Mouse (Mus musculus): ENCODE measurements around the gene Gm20388. TPM values are rescaled to one million over a fixed set of nuclear protein-coding genes. Genes with fewer than 3 reads are reported as not detected.

Gm20388 gene
- polyA plus RNA-seq, 1 experiment from 2014 or later: not detected

GRCm38 (mm10) chr8:120391856-120392255 lies 481.2 kb downstream of the Gm20388 start:
- no peak for ATAC-seq
- H3K36me3 ChIP-seq: no peaks in the 10 kb centered on the region
- H3K9me3 ChIP-seq (replicated peaks): no peaks in the 10 kb centered on the region
- H3K27me3 ChIP-seq (replicated peaks): 0 out of 2 replicates have a peak, but pooled peaks cover 9% of the 10 kb centered on the region
- H3K27ac ChIP-seq: no peak overlapping the region
- H3K4me3 ChIP-seq: no peak overlapping the region
- WGBS (ENCODE audit: insufficient replicate concordance): 79% methylated on average over 21 of the region's 21 CpGs
- H3K4me1 ChIP-seq: peaks cover 12% of the 10 kb centered on the region
- no peak overlapping the region for H3K4me2 ChIP-seq
- H3K9ac ChIP-seq: no peak overlapping the region

GRCm38 (mm10) chr8:120393085-120393484 lies 482.4 kb downstream of the Gm20388 start:
- no peaks in the 10 kb centered on the region for H3K36me3 ChIP-seq
- no peak overlapping the region for H3K4me2 ChIP-seq
- H3K27ac ChIP-seq: no peak overlapping the region
- H3K27me3 ChIP-seq (replicated peaks): 0 out of 2 replicates have a peak, but pooled peaks cover 21% of the 10 kb centered on the region
- 81% methylated on average over 11 of the region's 11 CpGs for whole genome bisulfite sequencing (ENCODE audit: insufficient replicate concordance)
- ATAC-seq: no peak
- H3K9ac ChIP-seq: no peak overlapping the region
- no peak overlapping the region for H3K4me3 ChIP-seq
- no peaks in the 10 kb centered on the region for H3K9me3 ChIP-seq (replicated peaks)
- H3K4me1 ChIP-seq: peaks cover 19% of the 10 kb centered on the region

GRCm38 (mm10) chr8:120393871-120394275 lies 483.2 kb downstream of the Gm20388 start:
- no peak overlapping the region for H3K9ac ChIP-seq
- no peak overlapping the region for H3K4me3 ChIP-seq
- H3K27me3 ChIP-seq (replicated peaks): 0 out of 2 replicates have a peak, but pooled peaks cover 26% of the 10 kb centered on the region
- 74% methylated on average over 9 of the region's 9 CpGs for WGBS (ENCODE audit: insufficient replicate concordance)
- no peak overlapping the region for H3K4me2 ChIP-seq
- no peak for ATAC-seq
- peak overlapping the region; percentile 23; the same call in 1 of the 2 replicates for H3K27ac ChIP-seq
- no peaks in the 10 kb centered on the region for H3K36me3 ChIP-seq
- H3K9me3 ChIP-seq (replicated peaks): no peaks in the 10 kb centered on the region
- H3K4me1 ChIP-seq: peaks cover 19% of the 10 kb centered on the region

GRCm38 (mm10) chr8:120395892-120396291 lies 485.3 kb downstream of the Gm20388 start:
- H3K36me3 ChIP-seq: no peaks in the 10 kb centered on the region
- peaks cover 17% of the 10 kb centered on the region for H3K4me1 ChIP-seq
- no peak overlapping the region for H3K9ac ChIP-seq
- 79% methylated on average over 3 of the region's 3 CpGs for WGBS (ENCODE audit: insufficient replicate concordance)
- ATAC-seq: no peak
- no peak overlapping the region for H3K4me3 ChIP-seq
- H3K9me3 ChIP-seq (replicated peaks): no peaks in the 10 kb centered on the region
- H3K27ac ChIP-seq: no peak overlapping the region
- H3K4me2 ChIP-seq: no peak overlapping the region
- H3K27me3 ChIP-seq (replicated peaks): peaks cover 42% of the 10 kb centered on the region

- H3K4me2 ChIP-seq: no peak overlapping the region
- no peak overlapping the region for H3K4me3 ChIP-seq
- no peak overlapping the region for H3K9ac ChIP-seq
- no peak for ATAC-seq
- H3K36me3 ChIP-seq: no peaks in the 10 kb centered on the region
- no peak overlapping the region for H3K27ac ChIP-seq
- peaks cover 24% of the 10 kb centered on the region for H3K4me1 ChIP-seq
- whole genome bisulfite sequencing (ENCODE audit: insufficient replicate concordance): 54% methylated on average over 3 of the region's 3 CpGs
- no peaks in the 10 kb centered on the region for H3K9me3 ChIP-seq (replicated peaks)
- H3K27me3 ChIP-seq (replicated peaks): peaks cover 44% of the 10 kb centered on the region
These were observed 486.1 kb downstream of the Gm20388 start for GRCm38 (mm10) chr8:120396756-120397155.

GRCm38 (mm10) chr8:120397444-120398411 lies 487.1 kb downstream of the Gm20388 start:
- H3K36me3 ChIP-seq: no peaks in the 10 kb centered on the region
- H3K4me3 ChIP-seq: no peak overlapping the region
- H3K9ac ChIP-seq: no peak overlapping the region
- H3K4me2 ChIP-seq: no peak overlapping the region
- H3K27me3 ChIP-seq (replicated peaks): peaks cover 44% of the 10 kb centered on the region
- H3K9me3 ChIP-seq (replicated peaks): no peaks in the 10 kb centered on the region
- ATAC-seq: 0 out of 2 replicates have a peak, but pooled peaks have one; percentile 21
- H3K4me1 ChIP-seq: peaks cover 33% of the 10 kb centered on the region
- no peak overlapping the region for H3K27ac ChIP-seq
- WGBS (ENCODE audit: insufficient replicate concordance): 56% methylated on average over 15 of the region's 15 CpGs

- H3K9ac ChIP-seq: no peak overlapping the region
- peaks cover 47% of the 10 kb centered on the region for H3K4me1 ChIP-seq
- no peaks in the 10 kb centered on the region for H3K36me3 ChIP-seq
- H3K4me3 ChIP-seq: no peak overlapping the region
- H3K4me2 ChIP-seq: no peak overlapping the region
- 75% methylated on average over 33 of the region's 33 CpGs for WGBS (ENCODE audit: insufficient replicate concordance)
- peaks cover 44% of the 10 kb centered on the region for H3K27me3 ChIP-seq (replicated peaks)
- H3K27ac ChIP-seq: no peak overlapping the region
- ATAC-seq: no peak
- no peaks in the 10 kb centered on the region for H3K9me3 ChIP-seq (replicated peaks)
These were observed 488.7 kb downstream of the Gm20388 start for GRCm38 (mm10) chr8:120399212-120399934.

- H3K4me1 ChIP-seq: peaks cover 63% of the 10 kb centered on the region
These were observed 490.6 kb downstream of the Gm20388 start for GRCm38 (mm10) chr8:120401216-120401615.

GRCm38 (mm10) chr8:120401712-120402111 lies 491.1 kb downstream of the Gm20388 start:
- ATAC-seq: peak; percentile 42; the same call in 1 of the 2 replicates
- WGBS (ENCODE audit: insufficient replicate concordance): 36% methylated on average over 7 of the region's 7 CpGs
- H3K36me3 ChIP-seq: no peaks in the 10 kb centered on the region

More at GRCm38 (mm10) chr8:120401216-120401615, 490.6 kb downstream of the Gm20388 start:
- no peaks in the 10 kb centered on the region for H3K9me3 ChIP-seq (replicated peaks)
- H3K27ac ChIP-seq: no peak overlapping the region
- H3K27me3 ChIP-seq (replicated peaks): peaks cover 49% of the 10 kb centered on the region
- no peak overlapping the region for H3K4me3 ChIP-seq
- no peak overlapping the region for H3K9ac ChIP-seq
- no peak overlapping the region for H3K4me2 ChIP-seq
- H3K36me3 ChIP-seq: no peaks in the 10 kb centered on the region
- ATAC-seq: no peak
- WGBS (ENCODE audit: insufficient replicate concordance): 85% methylated on average over 2 of the region's 2 CpGs

GRCm38 (mm10) chr8:120403606-120404269 lies 493.1 kb downstream of the Gm20388 start:
- Histone ChIP-seq H3K9me3 (replicated peaks) (no peaks in the 10 kb centered on the region), H3K36me3 (no peaks in the 10 kb centered on the region), H3K9ac (no peak overlapping the region), H3K4me1 (peaks cover 75% of the 10 kb centered on the region), H3K4me2 (no peak overlapping the region), H3K27me3 (replicated peaks) (peaks cover 37% of the 10 kb centered on the region), H3K27ac (no peak overlapping the region), H3K4me3 (no peak overlapping the region)
- ATAC-seq: no peak
- WGBS (ENCODE audit: insufficient replicate concordance): 54% methylated on average over 7 of the region's 7 CpGs

More at GRCm38 (mm10) chr8:120401712-120402111, 491.1 kb downstream of the Gm20388 start:
- H3K4me2 ChIP-seq: no peak overlapping the region
- peaks cover 67% of the 10 kb centered on the region for H3K4me1 ChIP-seq
- H3K27ac ChIP-seq: no peak overlapping the region
- H3K27me3 ChIP-seq (replicated peaks): peaks cover 50% of the 10 kb centered on the region
- no peak overlapping the region for H3K4me3 ChIP-seq
- H3K9ac ChIP-seq: peak overlapping the region; percentile 15; the same call in 1 of the 2 replicates
- no peaks in the 10 kb centered on the region for H3K9me3 ChIP-seq (replicated peaks)

- H3K4me3 ChIP-seq: no peak overlapping the region
- H3K27ac ChIP-seq: no peak overlapping the region
- peaks cover 84% of the 10 kb centered on the region for H3K4me1 ChIP-seq
- no peaks in the 10 kb centered on the region for H3K9me3 ChIP-seq (replicated peaks)
- WGBS (ENCODE audit: insufficient replicate concordance): 49% methylated on average over 7 of the region's 7 CpGs
- peak; percentile 29; the same call in 1 of the 2 replicates for ATAC-seq
- H3K9ac ChIP-seq: 0 out of 2 replicates have a peak overlapping the region, but pooled peaks have one; percentile 10
- peaks cover 32% of the 10 kb centered on the region for H3K27me3 ChIP-seq (replicated peaks)
- no peak overlapping the region for H3K4me2 ChIP-seq
- H3K36me3 ChIP-seq: no peaks in the 10 kb centered on the region
These were observed 494.0 kb downstream of the Gm20388 start for GRCm38 (mm10) chr8:120404609-120405036.

Measured in liver, embryonic 12.5 days (tissue).